Mouse (Mus musculus) limb, embryonic 11.5 days (tissue): ENCODE measurements around the gene Tshb. TPM values are rescaled to one million over a fixed set of nuclear protein-coding genes. Genes with fewer than 3 reads are reported as not detected.

Experiments
- ATAC-seq: fragments of 200-750 bp; cut with Nextera tagmentation; 2 replicates; pipeline ENCODE4 v1.8.0; 2017; ENCODE audit warnings: low read depth; ENCODE audit not compliant: insufficient number of reproducible peaks, low FRiP score, low TSS enrichment
- DNase-seq: peaks from one replicate; pipeline ENCODE4 v3.0.0-alpha.2; 2015; ENCODE audit warnings: low spot score
- H3K27ac ChIP-seq: fragments of 300-500 bp; sonication (generic); replicated peaks from 2 replicates; pipeline ENCODE4 v1.5.1; 2014; ENCODE audit warnings: low read depth, mild to moderate bottlenecking, low read length
- H3K27me3 ChIP-seq: fragments of 300-500 bp; sonication (generic); 2 replicates; pipeline ENCODE4 v1.6.1; 2014; ENCODE audit warnings: mild to moderate bottlenecking, low read length, mixed read lengths; ENCODE audit not compliant: control insufficient read depth, insufficient read depth
- H3K36me3 ChIP-seq: fragments of 300-500 bp; sonication (generic); 2 replicates; pipeline ENCODE4 v1.6.1; 2014; ENCODE audit warnings: mild to moderate bottlenecking, low read length, moderate library complexity, mixed read lengths; ENCODE audit not compliant: control insufficient read depth, insufficient read depth
- H3K4me1 ChIP-seq: fragments of 300-500 bp; sonication (generic); 2 replicates; pipeline ENCODE4 v1.6.1; 2014; ENCODE audit warnings: low read length, mixed read lengths; ENCODE audit not compliant: control insufficient read depth, insufficient read depth
- H3K4me2 ChIP-seq: fragments of 300-500 bp; sonication (generic); 2 replicates; pipeline ENCODE4 v1.6.1; 2014; ENCODE audit warnings: low read depth, mild to moderate bottlenecking, moderate library complexity; ENCODE audit not compliant: severe bottlenecking
- H3K4me3 ChIP-seq: fragments of 300-500 bp; sonication (generic); 2 replicates; pipeline ENCODE4 v1.5.1; 2014; ENCODE audit warnings: low read depth, low read length
- H3K9ac ChIP-seq: fragments of 300-500 bp; sonication (generic); 2 replicates; pipeline ENCODE4 v1.6.1; 2014; ENCODE audit warnings: mild to moderate bottlenecking, low read length
- H3K9me3 ChIP-seq: fragments of 300-500 bp; sonication (generic); 2 replicates; pipeline ENCODE4 v1.6.1; 2016; ENCODE audit warnings: low read length; ENCODE audit not compliant: control insufficient read depth
- WGBS: fragments of 180-500 bp; shearing (Covaris S2); extraction: QIAGEN DNeasy Blood & Tissue Kit; methylation state at CpG from one replicate; pipeline ENCODE4 v1.1.7; 2014; 5-methylcytosine and 5-hydroxymethylcytosine counted together
- polyA plus RNA-seq: library from polyadenylated mRNA; unstranded; fragments of >200 nt; fragmentation: Nextera tagmentation; extraction: Ambion mirVana; gene quantifications from 2 replicates; pipeline ENCODE4 v1.2.1, GENCODE M21; 2014

Tshb gene
- polyA plus RNA-seq, 1 experiment from 2014 or later, result 0.07 TPM

DNA sequence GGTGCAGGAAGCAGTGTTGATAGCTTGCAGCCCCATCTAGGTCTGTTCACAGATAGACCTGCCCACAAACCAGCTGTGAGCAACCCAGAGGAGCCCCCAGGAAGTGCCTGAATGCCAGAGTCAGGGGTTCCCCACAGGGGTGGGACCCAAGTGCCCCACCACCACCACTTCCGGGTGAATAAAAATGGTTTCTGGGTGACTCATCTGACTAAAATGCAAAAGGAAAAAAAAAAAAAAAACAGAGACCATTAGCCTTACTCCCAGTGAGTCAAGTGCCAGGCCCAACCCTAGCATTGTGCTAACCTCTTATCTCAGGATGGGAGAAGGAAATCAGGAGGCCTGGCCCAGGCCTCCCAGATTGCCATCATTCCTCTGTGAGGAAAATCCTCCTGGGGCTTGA lies 26.7 kb downstream of the Tshb start:
- Histone ChIP-seq H3K9ac (no peak overlapping the region), H3K27ac (no peak overlapping the region), H3K4me1 (no peaks in the 10 kb centered on the region), H3K27me3 (no peaks in the 10 kb centered on the region), H3K4me3 (no peak overlapping the region), H3K36me3 (peaks cover 2% of the 10 kb centered on the region; the same call in 1 of the 2 replicates), H3K4me2 (no peak overlapping the region), H3K9me3 (no peaks in the 10 kb centered on the region)
- DNase-seq, result no peak
- no peak for ATAC-seq
- 81% methylated on average over 1 of the region's 1 CpGs for WGBS

DNA sequence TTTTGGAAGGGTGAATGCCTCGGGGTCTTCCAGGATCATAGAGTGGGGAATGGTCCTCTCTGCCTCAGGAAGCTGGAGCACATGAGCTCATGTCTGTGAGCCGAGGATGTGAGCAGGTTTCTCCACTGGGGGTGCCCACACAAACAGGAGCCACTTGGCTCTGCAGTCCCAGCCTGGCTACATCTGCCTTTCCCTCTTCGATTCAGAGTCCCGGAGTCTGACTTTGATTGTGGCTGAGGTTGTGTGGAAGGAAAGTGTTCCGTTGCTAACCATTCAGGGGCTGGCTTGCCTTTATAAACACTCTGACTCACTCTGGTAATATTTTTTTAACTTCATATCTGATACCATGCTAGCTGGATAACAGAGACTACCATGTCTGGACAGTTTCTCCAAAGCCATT lies 30.1 kb downstream of the Tshb start:
- H3K9me3 ChIP-seq, result no peaks in the 10 kb centered on the region
- no peak overlapping the region for H3K9ac ChIP-seq
- DNase-seq (no peak), ATAC-seq (no peak)
- 70% methylated on average over 5 of the region's 5 CpGs for WGBS
- no peaks in the 10 kb centered on the region for H3K27me3 ChIP-seq
- no peak overlapping the region for H3K4me3 ChIP-seq
- H3K4me2 ChIP-seq, result no peak overlapping the region
- H3K4me1 ChIP-seq, result no peaks in the 10 kb centered on the region
- peaks cover 2% of the 10 kb centered on the region; the same call in 1 of the 2 replicates for H3K36me3 ChIP-seq
- no peak overlapping the region for H3K27ac ChIP-seq

DNA sequence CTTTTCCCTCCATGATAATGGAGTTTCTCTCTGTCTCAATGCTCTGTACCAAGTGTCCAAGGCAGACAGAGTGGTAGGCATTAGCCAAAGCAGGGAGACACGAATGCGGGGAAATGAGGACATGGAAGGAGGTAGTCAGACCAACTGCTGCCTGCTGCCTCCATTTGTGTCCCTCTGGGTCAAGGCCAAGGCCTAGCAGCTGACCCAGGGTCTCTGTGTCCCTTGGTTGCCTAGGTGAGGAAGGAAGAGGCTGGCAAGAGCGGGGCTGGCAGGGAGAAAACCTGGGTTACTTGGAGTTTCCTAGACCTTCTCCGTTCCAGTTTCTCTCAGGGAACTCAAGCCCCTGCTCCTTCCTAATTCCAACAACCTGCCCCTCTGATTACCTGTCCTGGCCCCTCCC lies 30.5 kb downstream of the Tshb start:
- Histone ChIP-seq H3K27me3 (no peaks in the 10 kb centered on the region), H3K27ac (no peak overlapping the region), H3K4me2 (no peak overlapping the region), H3K9ac (no peak overlapping the region), H3K9me3 (no peaks in the 10 kb centered on the region), H3K4me1 (no peaks in the 10 kb centered on the region), H3K4me3 (no peak overlapping the region), H3K36me3 (peaks cover 2% of the 10 kb centered on the region; the same call in 1 of the 2 replicates)
- ATAC-seq (no peak), DNase-seq (no peak)
- WGBS, result 95% methylated on average over 4 of the region's 4 CpGs

DNA sequence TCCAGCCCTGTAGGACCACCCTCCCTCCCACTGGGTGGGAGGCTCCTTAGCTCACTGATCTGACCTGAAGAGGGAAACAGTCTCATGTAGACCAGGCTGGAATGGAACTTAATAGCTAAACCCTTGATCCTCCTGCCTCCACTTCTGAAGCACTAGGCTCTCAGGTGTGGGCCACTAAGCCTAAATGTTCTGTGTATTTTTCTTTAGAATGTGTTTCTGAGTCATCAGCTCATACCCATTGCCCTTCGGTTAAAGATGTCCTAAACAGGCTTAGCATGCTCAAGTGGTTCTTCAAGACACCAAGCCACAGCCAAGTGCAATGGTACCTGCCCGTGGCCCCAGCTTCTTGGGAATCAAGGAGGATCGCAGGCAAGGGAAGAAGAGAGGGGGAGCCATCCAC lies 31.0 kb downstream of the Tshb start:
- WGBS, result 86% methylated on average over 3 of the region's 3 CpGs
- H3K36me3 ChIP-seq, result peaks cover 2% of the 10 kb centered on the region; the same call in 1 of the 2 replicates
- H3K4me2 ChIP-seq, result no peak overlapping the region
- no peak for DNase-seq
- no peak overlapping the region for H3K9ac ChIP-seq
- H3K27me3 ChIP-seq, result no peaks in the 10 kb centered on the region
- H3K4me3 ChIP-seq, result no peak overlapping the region
- H3K9me3 ChIP-seq, result no peaks in the 10 kb centered on the region
- H3K4me1 ChIP-seq, result no peaks in the 10 kb centered on the region
- no peak for ATAC-seq
- H3K27ac ChIP-seq, result no peak overlapping the region

DNA sequence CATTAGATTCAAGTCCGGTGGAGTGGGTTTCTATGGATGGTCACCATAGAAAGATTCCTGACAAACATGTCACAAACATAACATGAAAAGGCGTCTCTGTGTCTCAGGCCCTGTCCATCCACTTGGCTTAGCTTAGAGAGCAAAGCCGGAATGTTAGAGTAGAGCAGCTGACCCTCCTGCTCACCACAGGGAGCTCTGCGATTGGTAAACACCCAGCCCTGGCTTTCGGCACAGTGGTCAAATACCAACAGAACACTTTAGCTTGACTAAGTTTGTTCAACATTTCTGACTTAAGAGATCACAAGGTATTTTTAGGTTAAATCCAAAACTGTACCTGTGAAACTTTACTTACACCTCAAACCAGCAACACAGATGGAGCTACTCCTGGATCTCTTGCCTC lies 31.4 kb downstream of the Tshb start:
- ATAC-seq, result no peak
- no peak overlapping the region for H3K27ac ChIP-seq
- H3K36me3 ChIP-seq, result peaks cover 2% of the 10 kb centered on the region; the same call in 1 of the 2 replicates
- H3K9ac ChIP-seq, result no peak overlapping the region
- DNase-seq, result no peak
- WGBS, result 90% methylated on average over 5 of the region's 5 CpGs
- H3K4me2 ChIP-seq, result no peak overlapping the region
- H3K4me3 ChIP-seq, result no peak overlapping the region
- no peaks in the 10 kb centered on the region for H3K9me3 ChIP-seq
- no peaks in the 10 kb centered on the region for H3K27me3 ChIP-seq
- no peaks in the 10 kb centered on the region for H3K4me1 ChIP-seq

DNA sequence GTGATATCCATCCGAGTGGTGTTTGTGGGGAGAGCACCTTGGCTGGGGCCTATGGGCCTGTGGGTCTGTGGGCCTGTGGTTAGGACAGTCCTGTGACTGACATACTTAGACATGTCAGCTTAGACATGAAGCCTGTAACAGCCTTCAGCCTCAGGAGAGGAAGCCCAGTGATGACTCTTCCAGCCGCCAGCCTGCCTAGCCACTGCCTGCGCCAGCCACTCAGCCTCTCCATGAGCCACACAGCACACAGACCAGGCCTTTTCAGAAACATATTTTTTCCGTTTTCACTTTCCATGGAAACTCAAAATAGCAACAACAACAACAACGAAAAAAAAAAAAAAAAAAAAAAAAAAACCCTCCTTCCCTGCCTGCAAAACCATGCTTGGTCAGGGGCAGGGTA lies 33.8 kb downstream of the Tshb start:
- WGBS, result 87% methylated on average over 5 of the region's 5 CpGs
- Histone ChIP-seq H3K4me1 (no peaks in the 10 kb centered on the region), H3K4me3 (no peak overlapping the region), H3K4me2 (no peak overlapping the region), H3K27me3 (no peaks in the 10 kb centered on the region), H3K9me3 (no peaks in the 10 kb centered on the region), H3K27ac (no peak overlapping the region), H3K9ac (no peak overlapping the region), H3K36me3 (peaks cover 2% of the 10 kb centered on the region; the same call in 1 of the 2 replicates)
- DNase-seq, result no peak
- no peak for ATAC-seq

DNA sequence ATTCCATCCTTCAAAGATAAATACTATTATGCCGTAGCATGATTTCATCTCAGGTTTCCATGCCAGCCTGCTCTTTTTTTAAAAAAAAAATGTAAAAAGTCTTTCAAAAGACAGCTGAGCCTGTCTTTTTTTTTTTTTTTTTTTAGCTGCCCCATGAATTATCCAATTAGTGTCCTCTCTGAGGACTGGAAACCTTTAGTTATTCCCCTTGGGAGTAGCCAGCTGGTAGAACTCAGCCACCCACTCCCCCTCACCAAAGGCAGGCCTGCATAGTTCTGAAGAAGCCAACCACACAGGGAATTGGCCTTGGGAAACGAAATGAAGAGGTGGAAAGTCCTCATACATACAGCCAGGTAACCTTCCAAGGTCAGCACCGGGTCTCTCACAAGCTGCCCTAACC lies 34.5 kb downstream of the Tshb start:
- no peak overlapping the region for H3K4me2 ChIP-seq
- 83% methylated on average over 3 of the region's 3 CpGs for WGBS
- H3K4me1 ChIP-seq, result no peaks in the 10 kb centered on the region
- DNase-seq, result no peak
- H3K36me3 ChIP-seq, result peaks cover 2% of the 10 kb centered on the region; the same call in 1 of the 2 replicates
- no peak overlapping the region for H3K4me3 ChIP-seq
- no peak for ATAC-seq
- H3K9ac ChIP-seq, result no peak overlapping the region
- no peaks in the 10 kb centered on the region for H3K9me3 ChIP-seq
- no peaks in the 10 kb centered on the region for H3K27me3 ChIP-seq
- H3K27ac ChIP-seq, result no peak overlapping the region

DNA sequence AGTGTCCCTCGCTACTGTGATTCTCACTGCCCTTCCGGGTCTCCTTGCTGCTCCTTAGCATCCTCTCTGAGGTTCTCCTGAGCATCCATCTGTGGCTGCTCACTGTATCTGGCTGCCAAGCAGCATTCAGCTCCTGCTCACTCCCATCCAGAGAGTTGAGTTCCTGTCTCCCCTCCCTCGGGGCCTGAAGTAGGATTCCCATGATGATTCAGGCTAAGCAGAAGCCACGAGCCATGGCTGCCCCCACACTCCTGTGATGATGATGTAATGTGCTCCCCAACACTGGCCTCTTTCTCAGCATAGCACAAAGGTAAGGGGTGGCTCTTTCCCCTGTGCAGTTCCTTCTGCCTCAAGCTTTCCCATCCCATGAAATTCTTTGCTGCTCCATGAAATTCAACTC lies 36.3 kb downstream of the Tshb start:
- Histone ChIP-seq H3K9me3 (no peaks in the 10 kb centered on the region), H3K36me3 (no peaks in the 10 kb centered on the region), H3K27me3 (no peaks in the 10 kb centered on the region), H3K4me3 (no peak overlapping the region), H3K27ac (no peak overlapping the region), H3K4me2 (no peak overlapping the region), H3K4me1 (no peaks in the 10 kb centered on the region), H3K9ac (no peak overlapping the region)
- WGBS, result 85% methylated on average over 4 of the region's 4 CpGs
- DNase-seq (no peak), ATAC-seq (no peak)

DNA sequence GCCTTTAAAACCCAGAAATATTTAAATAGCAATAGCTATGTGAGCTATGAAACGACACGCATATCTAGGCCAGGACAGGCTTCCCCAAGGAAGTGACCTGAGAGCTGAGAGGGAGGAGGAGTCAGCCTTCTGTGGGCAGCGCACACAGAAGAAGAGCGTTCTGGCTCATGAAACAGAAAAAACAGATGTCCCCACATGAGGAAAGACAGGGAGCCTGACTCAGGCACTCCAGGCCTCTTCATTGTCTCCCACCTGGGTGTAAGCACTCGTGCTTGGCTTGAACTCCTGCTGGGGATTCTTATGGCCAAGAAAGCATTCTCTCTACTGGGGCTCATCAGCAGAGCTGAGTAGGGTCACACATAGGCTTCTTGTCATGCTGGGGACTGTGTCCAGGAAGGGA lies 37.9 kb downstream of the Tshb start:
- H3K27me3 ChIP-seq, result no peaks in the 10 kb centered on the region
- no peak overlapping the region for H3K9ac ChIP-seq
- H3K4me1 ChIP-seq, result no peaks in the 10 kb centered on the region
- no peak for DNase-seq
- no peak overlapping the region for H3K4me3 ChIP-seq
- ATAC-seq, result no peak; the same call in 1 of the 2 replicates
- no peak overlapping the region for H3K4me2 ChIP-seq
- H3K27ac ChIP-seq, result no peak overlapping the region
- WGBS, result 57% methylated on average over 5 of the region's 5 CpGs
- H3K36me3 ChIP-seq, result no peaks in the 10 kb centered on the region
- H3K9me3 ChIP-seq, result no peaks in the 10 kb centered on the region
